Mouse (Mus musculus) T-helper 2 cell (primary cell): ENCODE measurements at regions not wholly inside any gene's neighbourhood (a gene's known extent, or its start where the extent isn't known, plus 50 kb on each side); places are given as distances from the start of the nearest gene placed in this dataset.

Source experiments
- in situ Hi-C: fragments of 300-600 bp; cut with MboI, MseI; formaldehyde crosslinking; loops from one replicate; pipeline ENCODE4 v1.15.1; 2025; ENCODE audit warnings: high pct_unique_total_duplicates

DNA sequence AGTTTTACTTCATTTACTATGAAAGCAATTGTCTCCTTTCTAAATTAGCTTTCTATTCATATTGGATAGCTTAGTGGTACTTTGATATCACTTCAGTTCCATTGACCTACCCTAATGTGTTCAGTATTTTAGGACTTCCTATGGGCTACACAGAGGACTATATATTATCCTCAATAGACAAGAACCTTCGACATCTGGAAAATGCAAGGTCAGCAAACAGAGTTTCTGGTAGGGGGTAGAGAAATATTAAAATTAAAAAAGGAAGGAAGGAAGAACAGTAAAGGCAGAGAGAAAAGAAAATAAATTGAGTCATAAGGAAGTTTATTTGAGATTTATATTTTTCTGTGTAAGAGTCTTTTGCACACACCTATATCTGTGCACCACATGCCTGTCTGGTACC, 107.4 kb upstream of the Insig1 start:
- in situ Hi-C loops: no loop called here

DNA sequence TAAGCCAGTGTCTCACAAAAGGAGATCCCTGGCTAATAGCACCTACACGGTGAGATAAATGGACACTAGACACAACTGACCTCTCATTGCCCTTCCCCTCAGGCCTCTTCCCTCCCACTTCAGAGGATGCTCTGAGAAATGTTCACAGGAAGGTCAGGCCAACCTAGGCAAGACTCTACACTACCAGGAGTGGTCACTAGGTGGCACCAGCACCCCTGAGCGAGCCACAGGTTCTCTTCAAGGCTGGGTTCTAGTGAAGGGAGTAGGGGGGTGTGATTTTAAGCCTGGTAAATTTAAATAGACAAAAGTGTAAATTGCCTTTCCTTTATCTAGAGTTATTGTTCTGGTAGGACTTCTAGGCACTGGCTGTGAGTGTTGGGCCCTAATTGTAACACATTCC, 76.0 kb upstream of the Insig1 start:
- in situ Hi-C loops: loop anchor here (5.0 kb wide), 1 partner anchor 97 kb away; no protein-coding TSS in a partner anchor

DNA sequence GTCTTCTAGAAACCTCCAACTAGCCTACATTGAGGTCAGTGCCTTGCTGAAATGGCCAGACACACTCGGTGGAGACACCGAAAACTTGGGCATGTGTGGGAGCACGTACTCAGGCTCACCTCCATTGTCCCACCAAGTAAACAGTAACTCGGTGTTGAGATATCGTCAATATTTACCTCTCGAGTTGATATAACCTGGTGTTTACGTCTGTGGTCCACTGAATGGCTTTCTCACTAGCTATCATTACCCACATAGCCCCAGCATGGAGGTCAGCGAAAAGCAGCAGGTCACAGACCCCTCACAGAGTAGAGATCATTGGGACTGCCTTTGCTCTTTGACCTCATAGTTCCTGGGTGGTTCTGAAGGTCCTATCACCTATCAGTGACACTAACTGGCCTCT, 73.4 kb upstream of the Insig1 start:
- in situ Hi-C loops: loop anchor here (5.0 kb wide), 1 partner anchor 95 kb away; no protein-coding TSS in a partner anchor

DNA sequence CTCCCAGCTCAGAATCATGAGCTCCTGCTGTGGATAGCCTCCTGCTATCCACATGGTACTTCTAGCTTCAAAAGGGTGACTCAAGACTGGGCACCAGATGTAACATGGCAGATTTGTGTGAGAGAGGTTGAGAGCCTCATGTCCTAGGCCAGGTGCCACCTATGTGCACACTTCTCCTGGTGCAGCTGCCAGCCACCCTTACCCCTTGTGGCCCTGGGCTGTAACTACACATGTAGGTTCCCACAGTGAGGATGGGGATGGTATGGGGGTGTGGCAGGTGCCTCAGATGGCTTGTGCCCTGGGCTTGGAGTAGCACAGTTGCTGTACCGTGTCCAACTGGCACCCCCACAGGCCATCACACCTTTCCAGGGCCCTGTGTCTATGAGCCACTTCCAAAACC, 68.2 kb upstream of the Insig1 start:
- in situ Hi-C loops: no loop called here

DNA sequence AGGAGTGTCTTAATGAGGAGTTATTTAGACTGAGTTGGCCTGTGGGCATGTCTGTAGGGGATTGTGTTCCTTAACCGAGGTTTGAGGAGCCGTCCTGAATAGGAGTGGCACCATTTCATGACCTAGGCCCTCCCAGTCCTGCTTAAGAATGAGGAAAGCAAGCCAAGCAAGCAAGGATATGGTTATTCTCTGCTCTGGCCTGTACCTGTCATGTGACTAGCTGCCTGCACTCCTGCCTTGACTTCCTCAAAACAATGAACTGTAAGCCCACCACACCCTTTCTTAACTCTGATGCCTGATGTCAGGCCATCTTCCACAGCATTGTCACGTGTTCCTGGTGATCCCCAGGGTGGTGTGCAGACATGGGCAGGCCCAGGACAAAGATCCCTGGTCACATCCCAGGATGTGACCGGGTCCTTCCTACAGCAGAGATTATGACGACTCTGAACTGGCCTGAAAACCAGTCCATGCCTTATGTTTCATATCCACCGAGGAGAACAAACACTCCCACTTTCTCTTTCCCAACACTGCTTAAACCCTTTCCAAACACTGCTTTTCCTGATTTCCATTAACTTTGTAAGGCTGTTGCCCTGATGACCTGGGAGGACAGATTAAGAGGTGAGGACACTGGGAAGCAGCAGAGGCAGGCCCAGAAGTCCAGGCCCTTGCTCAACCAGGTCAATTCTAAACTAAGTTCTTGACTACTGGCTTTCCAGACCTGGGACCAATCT, 67.2 kb upstream of the Insig1 start:
- in situ Hi-C loops: no loop called here

DNA sequence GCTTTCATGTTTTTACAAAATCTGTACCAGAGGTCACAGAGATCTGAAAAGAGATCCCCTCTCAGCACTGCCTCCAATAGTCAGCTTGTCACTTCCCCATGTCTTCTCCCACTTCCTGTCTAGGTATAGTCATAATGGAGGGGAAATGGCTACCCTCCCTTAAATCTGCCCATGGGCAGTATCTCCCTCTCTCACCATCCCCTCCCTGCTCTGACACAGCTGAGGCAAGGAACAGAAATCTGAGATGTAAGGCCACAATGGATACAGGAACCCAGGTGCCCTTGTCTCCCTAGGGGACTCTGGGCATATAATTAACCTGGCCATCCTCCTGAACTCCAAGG, 66.7 kb upstream of the Insig1 start:
- in situ Hi-C loops: no loop called here

DNA sequence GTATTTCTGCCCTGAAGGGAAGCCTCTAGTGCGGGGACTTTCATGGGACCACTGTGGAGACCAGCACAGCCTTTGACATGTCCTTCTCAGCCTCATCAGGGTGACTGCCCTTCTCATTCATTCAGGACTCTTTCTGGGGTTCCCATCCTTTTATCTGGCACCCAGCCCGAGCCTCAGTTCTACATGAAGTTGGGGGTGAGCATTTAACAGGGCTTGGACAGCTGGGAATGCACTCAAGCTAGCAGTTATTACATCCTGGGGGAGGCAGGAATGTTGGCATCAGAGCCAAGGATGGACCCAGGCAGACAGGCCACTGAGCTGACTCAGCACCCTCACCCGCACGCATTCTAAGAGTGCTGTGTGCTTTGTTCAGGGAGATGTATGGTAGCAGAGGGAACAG, 61.8 kb upstream of the Insig1 start:
- in situ Hi-C loops: loop anchor here (5.0 kb wide), 1 partner anchor 103 kb away; no protein-coding TSS in a partner anchor

DNA sequence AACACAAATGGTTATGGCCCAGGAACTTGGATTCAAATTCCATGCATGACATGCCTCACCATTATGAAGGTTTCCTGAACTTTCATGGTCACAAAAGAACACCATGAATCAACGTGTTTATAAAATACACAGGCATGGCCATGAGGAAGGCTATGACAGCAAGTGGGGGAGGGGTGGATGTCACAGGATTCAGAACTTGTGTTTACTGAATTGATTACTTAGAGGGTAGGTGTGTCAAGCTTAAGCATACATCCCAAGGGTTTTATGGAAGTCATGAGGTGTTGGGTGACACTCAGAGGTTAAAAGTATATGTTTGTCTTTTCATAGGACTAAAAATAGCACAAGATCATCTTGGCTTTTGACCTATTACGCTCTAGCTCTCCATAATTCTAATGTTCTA, 61.3 kb upstream of the Insig1 start:
- in situ Hi-C loops: loop anchor here (5.0 kb wide), 1 partner anchor 102 kb away; no protein-coding TSS in a partner anchor

DNA sequence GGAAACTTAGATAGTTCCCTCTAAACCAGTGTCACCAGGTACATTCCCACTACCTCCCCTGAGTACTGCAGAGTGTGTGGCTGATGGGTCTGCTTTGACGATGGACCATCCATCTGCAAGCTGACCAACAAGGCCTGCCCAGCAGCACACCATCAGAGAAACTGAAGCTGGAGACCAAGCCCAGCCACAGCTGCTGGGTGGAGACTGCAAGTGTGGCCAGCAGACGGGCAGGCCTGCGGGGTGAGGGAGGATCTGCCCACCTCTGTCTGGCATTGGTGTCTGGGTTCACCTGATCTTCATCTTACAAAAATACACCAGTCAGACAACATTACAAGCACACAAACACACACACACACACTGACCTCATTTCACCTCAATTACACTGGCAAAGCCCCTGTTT, 60.6 kb upstream of the Insig1 start:
- in situ Hi-C loops: no loop called here

DNA sequence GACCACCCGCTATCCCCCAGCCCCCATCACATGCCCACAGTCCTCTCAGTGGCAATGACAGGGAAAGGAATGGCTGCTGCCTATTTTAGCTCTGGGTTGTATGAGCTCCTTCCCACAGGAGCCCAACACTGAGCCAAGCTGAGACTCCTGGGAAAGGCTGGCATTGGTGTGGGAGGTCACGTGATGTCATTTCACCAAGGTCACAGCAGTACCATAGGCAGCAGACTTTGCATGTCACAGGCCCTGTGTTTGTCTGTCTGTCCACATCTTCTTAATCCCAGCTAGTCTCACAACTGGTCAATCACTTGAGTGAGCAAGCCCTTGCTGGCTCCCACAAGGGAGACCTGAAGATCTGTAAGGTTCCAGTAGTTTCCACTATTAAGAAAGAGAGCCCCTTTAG, 58.7 kb upstream of the Insig1 start:
- in situ Hi-C loops: no loop called here

DNA sequence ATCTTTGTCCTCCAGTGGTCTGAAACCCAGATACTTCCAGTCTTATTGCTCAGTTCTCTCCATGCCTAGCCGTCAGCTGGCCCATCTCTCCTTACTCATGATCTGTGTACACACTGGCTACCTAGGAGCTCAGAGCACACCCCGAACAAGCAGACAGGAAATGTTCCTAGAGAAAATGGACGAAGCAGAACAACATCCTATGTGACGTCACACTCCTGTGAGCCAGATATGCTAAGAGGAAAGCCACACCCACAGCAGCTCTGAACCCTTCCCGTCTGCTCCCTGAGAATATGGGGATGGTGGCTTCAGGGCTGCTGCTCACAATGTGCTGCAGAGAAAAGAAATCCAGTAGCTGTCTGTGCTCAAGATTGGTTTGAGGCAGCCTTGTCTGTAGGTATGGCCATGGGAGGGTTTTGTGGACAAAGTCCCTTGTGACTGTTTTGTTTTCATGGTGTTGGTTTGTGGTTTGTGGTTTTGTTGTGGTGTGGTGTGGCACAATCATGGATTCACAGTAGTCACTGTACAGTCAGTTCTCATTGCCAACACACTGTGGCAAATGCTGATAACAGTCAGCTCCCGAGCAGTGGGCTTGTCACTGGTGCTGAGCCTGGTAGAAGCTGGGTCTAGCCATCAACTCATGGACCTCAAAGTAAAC, 57.4 kb upstream of the Insig1 start:
- in situ Hi-C loops: no loop called here

DNA sequence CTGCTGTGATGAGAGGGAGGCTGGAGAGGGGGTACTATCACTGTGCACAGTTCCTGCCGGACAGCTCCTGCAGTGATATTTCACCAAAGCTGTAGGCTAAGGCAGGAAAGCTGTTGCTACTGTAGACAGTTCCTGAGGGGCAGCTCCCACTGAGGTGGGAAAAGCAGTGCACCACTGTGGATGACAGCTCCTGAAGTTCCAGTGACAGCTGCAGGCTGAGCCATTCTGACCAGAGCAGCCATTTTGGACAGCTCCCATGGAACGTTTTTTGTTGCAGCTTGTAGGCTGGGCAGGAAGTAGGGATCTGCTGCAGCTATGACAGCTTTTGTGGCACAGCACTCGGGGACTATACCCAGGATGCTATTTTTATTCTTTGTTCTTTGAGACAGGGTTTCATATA, 51.3 kb upstream of the Insig1 start:
- in situ Hi-C loops: no loop called here
